Mouse (Mus musculus): ENCODE measurements around the gene Gm525. TPM values are rescaled to one million over a fixed set of nuclear protein-coding genes. Genes with fewer than 3 reads are reported as not detected.
A peak's percentile ranks its signal among the peaks of the same experiment; 100 is the strongest.

Gene Gm525
- total and polyA plus RNA-seq, 2 experiments from 2014 or later, result 0.30 TPM; not detected in 1

GRCm38 (mm10) chr11:89068649-89069048 lies 5.0 kb upstream of the Gm525 start:
- TF ChIP-seq CTCF (IDR thresholded peaks at IDR 0.05; ENCODE audit: low read depth), result no peak
- no peaks in the 10 kb centered on the region for H3K9me3 ChIP-seq (ENCODE audit: low read length)
- no peaks in the 10 kb centered on the region for H3K36me3 ChIP-seq (ENCODE audit: insufficient read depth)
- no peak for DNase-seq
- H3K4me3 ChIP-seq (ENCODE audit: low read depth, low read length), result no peak overlapping the region
- H3K4me1 ChIP-seq (ENCODE audit: insufficient read depth), result no peaks in the 10 kb centered on the region
- no peak for ATAC-seq
- 89% methylated on average over 14 of the region's 14 CpGs for WGBS
- H3K27ac ChIP-seq (ENCODE audit: low read depth, low read length), result no peak overlapping the region
- no peak overlapping the region for H3K9ac ChIP-seq
- no peak overlapping the region for H3K4me2 ChIP-seq (ENCODE audit: low read depth)
- H3K27me3 ChIP-seq (ENCODE audit: insufficient read depth, low read length), result no peaks in the 10 kb centered on the region

- TF ChIP-seq CTCF (IDR thresholded peaks at IDR 0.05; ENCODE audit: low read depth), result peak; percentile 84
- H3K4me3 ChIP-seq (ENCODE audit: low read depth, low read length), result no peak overlapping the region
- no peaks in the 10 kb centered on the region for H3K36me3 ChIP-seq (ENCODE audit: insufficient read depth)
- no peaks in the 10 kb centered on the region for H3K27me3 ChIP-seq (ENCODE audit: insufficient read depth, low read length)
- no peaks in the 10 kb centered on the region for H3K4me1 ChIP-seq (ENCODE audit: insufficient read depth)
- 27% methylated on average over 6 of the region's 6 CpGs for WGBS
- H3K27ac ChIP-seq (ENCODE audit: low read depth, low read length), result no peak overlapping the region
- no peaks in the 10 kb centered on the region for H3K9me3 ChIP-seq (ENCODE audit: low read length)
- DNase-seq (peak; percentile 76), ATAC-seq (no peak)
- H3K4me2 ChIP-seq (ENCODE audit: low read depth), result no peak overlapping the region
- H3K9ac ChIP-seq, result no peak overlapping the region
Observed at GRCm38 (mm10) chr11:89069303-89069702, 4.3 kb upstream of the Gm525 start.

DNA sequence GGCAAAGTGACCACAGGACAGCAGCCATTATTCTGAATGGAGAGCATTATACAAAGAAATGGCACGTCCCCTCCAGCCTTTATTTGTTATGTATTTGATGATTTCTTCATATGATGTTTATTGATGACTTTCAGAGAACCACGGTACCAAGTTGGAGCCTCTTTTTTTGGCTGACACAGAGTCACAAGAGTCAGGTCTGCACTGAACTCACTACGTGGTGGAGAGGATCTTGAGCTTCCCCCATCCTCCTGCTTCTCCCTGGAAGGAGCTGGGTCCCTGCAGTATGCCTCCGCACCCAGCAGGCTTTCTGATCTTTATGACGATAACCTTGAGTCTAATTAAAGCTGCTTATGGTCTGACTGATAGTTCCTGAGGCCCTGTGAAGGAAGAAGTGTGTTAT lies 2.1 kb upstream of the Gm525 start:
- Histone ChIP-seq H3K9ac (no peak overlapping the region), H3K27me3 (ENCODE audit: insufficient read depth, low read length) (no peaks in the 10 kb centered on the region), H3K36me3 (ENCODE audit: insufficient read depth) (no peaks in the 10 kb centered on the region), H3K27ac (ENCODE audit: low read depth, low read length) (no peak overlapping the region), H3K9me3 (ENCODE audit: low read length) (no peaks in the 10 kb centered on the region), H3K4me3 (ENCODE audit: low read depth, low read length) (no peak overlapping the region), H3K4me1 (ENCODE audit: insufficient read depth) (no peaks in the 10 kb centered on the region), H3K4me2 (ENCODE audit: low read depth) (no peak overlapping the region)
- no peak for TF ChIP-seq CTCF (IDR thresholded peaks at IDR 0.05; ENCODE audit: low read depth)
- DNase-seq, result no peak
- no peak for ATAC-seq
- WGBS, result 77% methylated on average over 5 of the region's 5 CpGs

DNA sequence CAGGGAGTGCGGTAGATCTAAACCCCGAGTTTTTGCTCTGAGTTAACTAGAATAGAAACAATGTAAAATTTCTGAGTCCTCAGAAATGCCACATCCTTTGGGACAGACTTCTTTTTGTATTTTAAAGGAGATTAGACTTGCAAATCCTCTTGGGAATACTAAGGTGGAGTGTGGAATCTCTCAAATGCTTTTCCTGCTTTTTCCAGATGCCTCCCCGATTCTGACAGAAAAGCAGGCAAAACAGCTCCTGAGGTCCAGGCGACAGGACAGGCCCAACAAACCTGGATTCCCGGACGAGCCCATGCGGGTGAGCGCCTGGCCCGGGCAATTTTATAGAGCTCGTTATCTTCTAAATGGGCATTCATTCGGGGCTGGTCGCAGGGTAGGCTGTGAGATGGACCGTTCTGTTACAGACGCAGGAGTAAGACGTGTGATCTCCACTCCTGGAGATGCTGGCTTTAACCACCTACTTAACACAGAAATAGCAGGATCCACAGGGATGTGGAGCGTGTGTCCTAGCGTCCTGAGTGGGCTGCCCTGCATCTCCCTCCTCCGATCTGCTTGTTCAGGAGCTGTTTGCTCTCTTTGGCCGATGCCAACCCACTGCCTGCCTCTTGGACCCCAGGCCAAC lies 1.3 kb downstream of the Gm525 start:
- Histone ChIP-seq H3K4me1 (ENCODE audit: insufficient read depth) (no peaks in the 10 kb centered on the region), H3K4me2 (ENCODE audit: low read depth) (no peak overlapping the region), H3K36me3 (ENCODE audit: insufficient read depth) (no peaks in the 10 kb centered on the region), H3K4me3 (ENCODE audit: low read depth, low read length) (no peak overlapping the region), H3K9me3 (ENCODE audit: low read length) (no peaks in the 10 kb centered on the region), H3K27ac (ENCODE audit: low read depth, low read length) (no peak overlapping the region), H3K9ac (peak overlapping the region; percentile 39), H3K27me3 (ENCODE audit: insufficient read depth, low read length) (no peaks in the 10 kb centered on the region)
- WGBS, result 40% methylated on average over 19 of the region's 19 CpGs
- no peak for TF ChIP-seq CTCF (IDR thresholded peaks at IDR 0.05; ENCODE audit: low read depth)
- DNase-seq (no peak), ATAC-seq (no peak)

- Histone ChIP-seq H3K9ac (no peak overlapping the region), H3K27ac (ENCODE audit: low read depth, low read length) (no peak overlapping the region), H3K27me3 (ENCODE audit: insufficient read depth, low read length) (no peaks in the 10 kb centered on the region), H3K4me3 (ENCODE audit: low read depth, low read length) (no peak overlapping the region), H3K4me2 (ENCODE audit: low read depth) (no peak overlapping the region), H3K36me3 (ENCODE audit: insufficient read depth) (no peaks in the 10 kb centered on the region), H3K4me1 (ENCODE audit: insufficient read depth) (no peaks in the 10 kb centered on the region), H3K9me3 (ENCODE audit: low read length) (no peaks in the 10 kb centered on the region)
- no peak for TF ChIP-seq CTCF (IDR thresholded peaks at IDR 0.05; ENCODE audit: low read depth)
- no peak for ATAC-seq
- 82% methylated on average over 4 of the region's 4 CpGs for whole genome bisulfite sequencing
- DNase-seq, result no peak
Observed at GRCm38 (mm10) chr11:89076370-89076821, 2.8 kb downstream of the Gm525 start.

DNA sequence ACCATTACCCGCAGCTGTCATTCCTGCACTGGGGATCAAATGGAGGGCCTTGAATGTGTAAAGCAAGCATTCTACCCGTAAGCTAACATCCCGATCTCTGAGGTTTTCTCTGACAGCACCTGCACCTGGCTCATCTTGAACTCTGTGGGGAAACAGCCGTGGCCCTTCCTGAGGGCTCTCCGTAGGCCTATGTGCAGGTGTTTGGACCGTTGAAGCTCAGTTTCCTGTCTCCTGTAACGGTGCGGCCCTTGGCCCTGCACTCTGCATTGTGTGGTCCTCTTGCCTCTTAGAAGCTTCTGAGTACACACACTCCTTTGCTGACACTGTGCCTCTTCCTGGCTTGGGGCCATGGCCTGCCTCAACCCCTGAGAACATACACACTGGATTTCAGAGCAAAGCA lies 4.0 kb downstream of the Gm525 start:
- Histone ChIP-seq H3K27ac (ENCODE audit: low read depth, low read length) (no peak overlapping the region), H3K36me3 (ENCODE audit: insufficient read depth) (no peaks in the 10 kb centered on the region), H3K9me3 (ENCODE audit: low read length) (no peaks in the 10 kb centered on the region), H3K4me2 (ENCODE audit: low read depth) (no peak overlapping the region), H3K4me1 (ENCODE audit: insufficient read depth) (no peaks in the 10 kb centered on the region), H3K9ac (no peak overlapping the region), H3K27me3 (ENCODE audit: insufficient read depth, low read length) (no peaks in the 10 kb centered on the region), H3K4me3 (ENCODE audit: low read depth, low read length) (no peak overlapping the region)
- WGBS, result 87% methylated on average over 8 of the region's 8 CpGs
- TF ChIP-seq CTCF (IDR thresholded peaks at IDR 0.05; ENCODE audit: low read depth), result no peak
- ATAC-seq (no peak), DNase-seq (no peak)

GRCm38 (mm10) chr11:89078305-89078704 lies 4.7 kb downstream of the Gm525 start:
- TF ChIP-seq CTCF (IDR thresholded peaks at IDR 0.05; ENCODE audit: low read depth), result no peak
- Histone ChIP-seq H3K9ac (no peak overlapping the region), H3K4me2 (ENCODE audit: low read depth) (no peak overlapping the region), H3K27ac (ENCODE audit: low read depth, low read length) (no peak overlapping the region), H3K36me3 (ENCODE audit: insufficient read depth) (no peaks in the 10 kb centered on the region), H3K27me3 (ENCODE audit: insufficient read depth, low read length) (no peaks in the 10 kb centered on the region), H3K4me1 (ENCODE audit: insufficient read depth) (no peaks in the 10 kb centered on the region), H3K4me3 (ENCODE audit: low read depth, low read length) (no peak overlapping the region), H3K9me3 (ENCODE audit: low read length) (no peaks in the 10 kb centered on the region)
- 93% methylated on average over 3 of the region's 3 CpGs for WGBS
- DNase-seq (no peak), ATAC-seq (no peak)
